Mouse (Mus musculus): ENCODE data around the gene Cars2. TPM values are rescaled to one million over a fixed set of nuclear protein-coding genes. Genes with fewer than 3 reads are reported as not detected.

Gene Cars2
- total and polyA plus RNA-seq, 3 experiments, result 62.8 to 63.8 TPM; not detected in 1

- H3K36me3 ChIP-seq (ENCODE audit: control insufficient read depth in 1 of 2, insufficient read depth in 2 of 2, low read length in 2 of 2), result peaks cover 0 to 5% of the 10 kb centered on the region in 2 experiments; a peak in 1 of 4 replicates
- no peaks in the 10 kb centered on the region for H3K9me3 ChIP-seq (replicated peaks; ENCODE audit: insufficient read depth, low read length)
- TF ChIP-seq E2F4 (IDR thresholded peaks at IDR 0.05; ENCODE audit: borderline replicate concordance, low read depth, low read length) (no peak), MAFK (IDR thresholded peaks at IDR 0.05; ENCODE audit: borderline replicate concordance, low read depth, low read length) (no peak), RAD21 (IDR thresholded peaks at IDR 0.05; ENCODE audit: low read depth, low read length) (no peak), ETS1 (IDR thresholded peaks at IDR 0.05; ENCODE audit: low read depth, low read length) (no peak), POLR2AphosphoS5 (IDR thresholded peaks at IDR 0.05; ENCODE audit: borderline replicate concordance, low read depth, low read length) (no peak)
- H3K79me2 ChIP-seq (ENCODE audit: control insufficient read depth, insufficient read depth, low read length, poor library complexity), result no peaks in the 10 kb centered on the region
- H3K9ac ChIP-seq (ENCODE audit: control insufficient read depth, low read depth, low read length, poor library complexity, severe bottlenecking), result no peak overlapping the region
- no peaks in the 10 kb centered on the region for H3K4me1 ChIP-seq (ENCODE audit: control insufficient read depth in 1 of 2, insufficient read depth in 2 of 2, low read length in 2 of 2)
- DNase-seq (ENCODE audit: low read depth, low spot score), result no peak
- no peak overlapping the region for H3K4me3 ChIP-seq (ENCODE audit: control insufficient read depth in 1 of 2, insufficient read depth in 1 of 2, low read depth in 2 of 2, low read length in 2 of 2)
- H3K27me3 ChIP-seq (ENCODE audit: control insufficient read depth in 1 of 2, insufficient read depth in 2 of 2, low read length in 2 of 2), result no peaks in the 10 kb centered on the region
- no peak overlapping the region for H3K27ac ChIP-seq (ENCODE audit: control insufficient read depth, low read depth, low read length)
Observed at GRCm38 (mm10) chr8:11539049-11539448, 11.5 kb downstream of the Cars2 start.

- no peak for DNase-seq (ENCODE audit: low read depth, low spot score)
- no peaks in the 10 kb centered on the region for H3K27me3 ChIP-seq (ENCODE audit: control insufficient read depth in 1 of 2, insufficient read depth in 2 of 2, low read length in 2 of 2)
- no peaks in the 10 kb centered on the region for H3K79me2 ChIP-seq (ENCODE audit: control insufficient read depth, insufficient read depth, low read length, poor library complexity)
- no peak overlapping the region for H3K27ac ChIP-seq (ENCODE audit: control insufficient read depth, low read depth, low read length)
- no peak overlapping the region for H3K9ac ChIP-seq (ENCODE audit: control insufficient read depth, low read depth, low read length, poor library complexity, severe bottlenecking)
- peaks cover 0 to 2% of the 10 kb centered on the region in 2 experiments; a peak in 1 of 4 replicates for H3K36me3 ChIP-seq (ENCODE audit: control insufficient read depth in 1 of 2, insufficient read depth in 2 of 2, low read length in 2 of 2)
- no peak for TF ChIP-seq RAD21 (IDR thresholded peaks at IDR 0.05; ENCODE audit: low read depth, low read length)
- TF ChIP-seq GATA1 (IDR thresholded peaks at IDR 0.05; ENCODE audit: low read depth, low read length), result no peak
- no peak for TF ChIP-seq MEF2A (IDR thresholded peaks at IDR 0.05; ENCODE audit: extremely low read depth, insufficient replicate concordance, low read depth, low read length, poor library complexity, severe bottlenecking)
- TF ChIP-seq NRF1 (IDR thresholded peaks at IDR 0.05; ENCODE audit: insufficient read depth, low read depth, low read length, poor library complexity, severe bottlenecking), result no peak
- H3K4me1 ChIP-seq (ENCODE audit: control insufficient read depth in 1 of 2, insufficient read depth in 2 of 2, low read length in 2 of 2), result no peaks in the 10 kb centered on the region
- H3K9me3 ChIP-seq (replicated peaks; ENCODE audit: insufficient read depth, low read length), result no peaks in the 10 kb centered on the region
- no peak overlapping the region for H3K4me3 ChIP-seq (ENCODE audit: control insufficient read depth in 1 of 2, insufficient read depth in 1 of 2, low read depth in 2 of 2, low read length in 2 of 2)
Observed at GRCm38 (mm10) chr8:11534494-11534893, 16.1 kb downstream of the Cars2 start.

DNA sequence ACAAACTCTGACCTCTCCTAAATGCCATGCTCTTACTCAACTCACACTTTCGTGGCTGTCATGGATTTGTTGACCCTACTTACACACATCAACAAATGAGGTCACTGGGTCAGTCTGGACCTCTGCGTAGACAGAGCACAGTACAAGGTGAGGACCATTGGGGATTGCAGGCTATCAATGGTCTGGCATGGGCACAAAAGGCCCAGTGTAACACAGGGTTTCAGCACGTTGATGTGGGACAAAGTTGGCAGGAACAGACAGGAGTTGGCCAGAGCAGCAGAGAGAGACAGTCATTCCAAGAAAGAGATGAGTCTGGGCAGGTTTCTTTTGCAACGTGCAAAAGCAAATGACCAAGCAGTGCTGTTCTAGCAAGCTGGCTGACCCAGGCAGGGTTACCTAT lies 19.7 kb downstream of the Cars2 start:
- TF ChIP-seq EP300 (IDR thresholded peaks at IDR 0.05; ENCODE audit: low read depth in 1 of 2, low read length in 2 of 2), result no peak
- Histone ChIP-seq H3K27me3 (ENCODE audit: control insufficient read depth in 1 of 2, insufficient read depth in 2 of 2, low read length in 2 of 2) (no peaks in the 10 kb centered on the region), H3K4me3 (ENCODE audit: control insufficient read depth in 1 of 2, insufficient read depth in 1 of 2, low read depth in 2 of 2, low read length in 2 of 2) (no peak overlapping the region), H3K4me1 (ENCODE audit: control insufficient read depth in 1 of 2, insufficient read depth in 2 of 2, low read length in 2 of 2) (no peaks in the 10 kb centered on the region), H3K27ac (ENCODE audit: control insufficient read depth, low read depth, low read length) (no peak overlapping the region), H3K79me2 (ENCODE audit: control insufficient read depth, insufficient read depth, low read length, poor library complexity) (no peaks in the 10 kb centered on the region), H3K9me3 (replicated peaks; ENCODE audit: insufficient read depth, low read length) (no peaks in the 10 kb centered on the region), H3K9ac (ENCODE audit: control insufficient read depth, low read depth, low read length, poor library complexity, severe bottlenecking) (no peak overlapping the region), H3K36me3 (ENCODE audit: control insufficient read depth in 1 of 2, insufficient read depth in 2 of 2, low read length in 2 of 2) (peaks cover 0 to 2% of the 10 kb centered on the region in 2 experiments; a peak in 1 of 4 replicates)
- DNase-seq (ENCODE audit: low read depth, low spot score), result no peak

Measured in MEL (cell line).